Mouse (Mus musculus) inflammation-experienced regulatory T-cells, adult 6 months (primary cell): ENCODE data around the gene Kmt2b. TPM values are rescaled to one million over a fixed set of nuclear protein-coding genes. Genes with fewer than 3 reads are reported as not detected.

Source experiments
- ATAC-seq: one replicate; pipeline ENCODE4 v1.8.0; 2017
- polyA plus RNA-seq, 3 experiments: library from polyadenylated mRNA; unstranded; fragments of 100-300 nt; shearing (Covaris generic); gene quantifications; one replicate each; pipeline ENCODE4 v1.2.1; 2017

The Kmt2b gene
- polyA plus RNA-seq, 3 experiments from 2014 or later = 15.7 to 23.0 (median 22.6) TPM

GRCm38 (mm10) chr7:30564970-30565571, 23.5 kb downstream of the Kmt2b start, which contains the start of gene Igflr1:
TSS of gene Igflr1 (plus strand) at chr7:30565427.
- ATAC-seq = peak; percentile 54

- peak; percentile 48 for ATAC-seq
Measured at GRCm38 (mm10) chr7:30563906-30564280, 24.6 kb downstream of the Kmt2b start.

GRCm38 (mm10) chr7:30563117-30563905, 25.2 kb downstream of the Kmt2b start, which contains the start of the genes U2af1l4, Gm49396 and Psenen:
TSS of gene U2af1l4 (plus strand) at chr7:30563301.
TSS of gene Gm49396 (plus strand) at chr7:30563344.
TSS of gene Psenen (minus strand) at chr7:30563627.
- peak; percentile 69 for ATAC-seq

GRCm38 (mm10) chr7:30562526-30563116, 25.9 kb downstream of the Kmt2b start:
- no peak for ATAC-seq

- no peak for ATAC-seq
Measured at GRCm38 (mm10) chr7:30560296-30560695, 28.2 kb downstream of the Kmt2b start.

- peak; percentile 71 for ATAC-seq
Measured at GRCm38 (mm10) chr7:30559443-30559954, 29.0 kb downstream of the Kmt2b start, which contains the start of gene Lin37. TSS of gene Lin37 (minus strand) at chr7:30559838.

- no peak for ATAC-seq
Measured at GRCm38 (mm10) chr7:30558656-30559442, 29.7 kb downstream of the Kmt2b start.

GRCm38 (mm10) chr7:30557901-30558514, 30.5 kb downstream of the Kmt2b start:
- ATAC-seq = no peak

- ATAC-seq = no peak
Measured at GRCm38 (mm10) chr7:30556894-30557536, 31.5 kb downstream of the Kmt2b start.

- ATAC-seq = no peak
Measured at GRCm38 (mm10) chr7:30553810-30554584, 34.5 kb downstream of the Kmt2b start.

- ATAC-seq = no peak
Measured at GRCm38 (mm10) chr7:30553021-30553589, 35.4 kb downstream of the Kmt2b start.

- peak; percentile 93 for ATAC-seq
Measured at GRCm38 (mm10) chr7:30552102-30553020, 36.2 kb downstream of the Kmt2b start, which contains the start of the genes Hspb6 and Proser3. TSS of gene Hspb6 (plus strand) at chr7:30552178. TSS of gene Proser3 (minus strand) at chr7:30552299.

- ATAC-seq = peak; percentile 64
Measured at GRCm38 (mm10) chr7:30551445-30552101, 37.0 kb downstream of the Kmt2b start.

- no peak for ATAC-seq
Measured at GRCm38 (mm10) chr7:30550603-30551002, 37.9 kb downstream of the Kmt2b start.

- no peak for ATAC-seq
Measured at GRCm38 (mm10) chr7:30549880-30550279, 38.6 kb downstream of the Kmt2b start.

GRCm38 (mm10) chr7:30544327-30544726, 44.2 kb downstream of the Kmt2b start:
- ATAC-seq = no peak

- no peak for ATAC-seq
Measured at GRCm38 (mm10) chr7:30540572-30540971, 48.0 kb downstream of the Kmt2b start.
